Mouse (Mus musculus): ENCODE data around the gene Tmem132b. TPM values are rescaled to one million over a fixed set of nuclear protein-coding genes. Genes with fewer than 3 reads are reported as not detected.
A peak's percentile ranks its signal among the peaks of the same experiment; 100 is the strongest.

Gene Tmem132b
- polyA plus RNA-seq, 1 experiment = 8.2 TPM

DNA sequence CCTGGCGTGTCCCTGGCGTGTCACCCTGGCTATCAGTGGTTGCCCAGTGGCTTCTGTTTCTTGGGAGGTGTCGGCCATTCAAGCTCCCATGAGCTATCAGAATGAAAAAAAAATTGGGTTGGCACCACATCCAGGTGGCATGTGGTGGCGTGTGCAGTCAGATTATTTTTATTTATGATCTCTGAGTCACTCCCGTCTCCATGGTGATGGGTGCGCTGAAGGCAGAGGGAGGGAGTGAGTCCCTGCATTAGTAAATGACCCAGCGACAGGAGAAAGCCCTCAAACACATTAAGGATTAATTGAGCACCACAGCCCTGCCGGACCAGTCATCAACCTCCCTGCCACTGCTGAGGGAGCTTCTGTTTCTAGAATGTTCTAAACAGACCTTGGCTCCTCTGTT is 52.3 kb downstream of the Tmem132b start:
- peak; percentile 41 for DNase-seq (ENCODE audit: low read depth)

DNA sequence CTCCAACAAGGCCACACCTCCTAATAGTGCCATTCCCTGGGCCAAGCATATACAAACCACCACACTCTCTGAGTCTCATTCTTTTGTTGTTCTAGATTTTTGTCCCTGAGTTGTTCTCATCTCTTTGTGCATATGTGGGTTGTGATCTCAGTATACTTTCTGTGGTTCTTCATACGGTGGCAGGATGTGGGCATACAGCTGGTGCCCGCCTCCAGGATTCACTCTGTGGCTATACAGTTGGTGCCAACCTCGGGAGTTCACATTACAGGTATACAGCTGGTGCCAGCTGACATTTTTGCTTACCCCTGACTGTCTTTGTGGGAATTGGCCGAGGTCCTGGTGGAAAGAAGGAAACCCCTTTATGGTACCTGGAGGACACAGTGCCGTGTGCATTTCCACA is 53.6 kb downstream of the Tmem132b start:
- TF ChIP-seq POLR2A (IDR thresholded peaks at IDR 0.05; ENCODE audit: borderline replicate concordance, extremely low read depth, insufficient read depth, insufficient read length, poor library complexity, severe bottlenecking) = no peak
- TF ChIP-seq CTCF (IDR thresholded peaks at IDR 0.05; ENCODE audit: borderline replicate concordance, extremely low read depth, insufficient read depth, insufficient read length) = no peak

More for the DNA sequence above, 52.3 kb downstream of the Tmem132b start:
- TF ChIP-seq CTCF (IDR thresholded peaks at IDR 0.05; ENCODE audit: borderline replicate concordance, extremely low read depth, insufficient read depth, insufficient read length) = no peak
- TF ChIP-seq POLR2A (IDR thresholded peaks at IDR 0.05; ENCODE audit: borderline replicate concordance, extremely low read depth, insufficient read depth, insufficient read length, poor library complexity, severe bottlenecking) = no peak

DNA sequence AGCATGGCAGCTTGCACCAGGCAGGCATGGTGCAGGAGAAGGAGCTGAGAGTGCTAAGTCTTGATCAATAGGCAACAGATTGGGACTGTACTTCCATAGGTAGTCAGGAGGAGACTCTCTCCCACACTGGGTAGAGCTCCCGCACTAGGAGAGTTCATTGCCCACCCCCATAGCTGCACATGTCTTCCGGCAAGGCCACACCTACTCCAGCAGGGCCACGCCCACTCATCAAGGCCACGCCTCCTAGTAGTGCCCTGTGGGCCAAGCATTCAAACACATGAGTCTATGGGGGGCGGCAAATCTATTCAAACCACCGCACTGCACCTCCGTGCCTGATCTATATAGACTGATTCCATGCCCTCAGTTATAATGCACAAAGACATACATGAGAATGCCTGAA is 56.6 kb downstream of the Tmem132b start:
- TF ChIP-seq POLR2A (IDR thresholded peaks at IDR 0.05; ENCODE audit: borderline replicate concordance, extremely low read depth, insufficient read depth, insufficient read length, poor library complexity, severe bottlenecking) (no peak), CTCF (IDR thresholded peaks at IDR 0.05; ENCODE audit: borderline replicate concordance, extremely low read depth, insufficient read depth, insufficient read length) (no peak)
- no peak for DNase-seq (ENCODE audit: low read depth)

More for the DNA sequence above, 53.6 kb downstream of the Tmem132b start:
- DNase-seq (ENCODE audit: low read depth) = no peak

DNA sequence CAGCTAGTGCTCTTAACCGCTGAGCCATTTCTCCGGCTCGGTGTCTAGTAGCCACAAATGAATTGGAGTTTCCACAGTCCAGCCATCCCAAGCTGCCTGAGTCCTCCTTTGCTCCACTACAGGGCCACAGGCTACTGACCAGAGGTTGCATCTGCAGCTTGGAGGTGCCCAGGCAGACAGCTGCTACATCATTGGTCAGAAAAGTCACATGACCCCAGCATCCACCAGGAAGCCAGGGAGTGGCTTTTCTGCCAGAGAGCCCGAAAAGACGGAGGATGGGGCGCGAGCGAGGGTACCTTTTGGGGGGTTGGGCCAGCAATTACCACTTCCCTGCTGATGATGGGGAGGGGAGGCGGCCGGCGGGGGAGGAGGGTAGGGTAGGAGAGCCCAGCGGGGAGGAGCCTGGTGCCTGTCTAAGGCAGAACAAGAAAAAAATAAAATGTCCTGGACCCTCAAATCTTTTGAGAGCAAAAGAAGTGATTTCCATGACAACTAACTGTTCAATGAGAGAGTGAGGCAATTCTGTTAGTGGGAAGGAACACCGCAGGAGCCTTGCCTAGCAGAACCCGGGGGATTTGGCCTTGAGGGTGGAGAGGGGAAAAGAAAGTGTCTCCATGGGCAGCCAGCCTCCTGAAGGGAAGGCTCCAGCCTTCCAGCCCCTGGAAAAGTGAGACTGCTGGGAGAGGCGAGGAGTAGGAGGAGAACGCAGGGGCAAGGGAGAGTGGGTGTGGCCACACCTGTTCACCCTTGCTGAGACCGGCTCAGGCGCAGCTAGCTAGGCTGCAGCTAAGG is 57.5 kb downstream of the Tmem132b start:
- DNase-seq (ENCODE audit: low read depth) = peak; percentile 86

DNA sequence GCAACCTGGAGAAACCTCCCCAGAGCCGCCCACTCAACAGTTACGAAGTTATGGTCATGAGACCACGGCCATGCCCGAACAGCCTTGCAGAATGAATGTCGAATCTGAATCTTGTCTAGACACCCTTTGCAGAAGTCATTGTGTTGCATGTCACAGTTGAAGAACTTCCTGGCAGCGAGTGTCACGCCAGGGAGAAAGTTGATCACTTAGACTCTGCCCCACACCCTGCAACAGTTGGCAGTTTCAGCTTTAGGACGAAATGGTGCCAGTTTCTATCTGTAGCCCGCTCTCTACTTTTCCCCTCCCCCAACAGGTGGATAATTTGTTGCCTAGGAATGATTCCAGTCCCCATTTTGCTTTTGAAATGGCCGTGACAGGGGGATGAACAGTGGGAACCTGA is 66.5 kb downstream of the Tmem132b start:
- no peak for DNase-seq (ENCODE audit: low read depth)
- no peak for TF ChIP-seq CTCF (IDR thresholded peaks at IDR 0.05; ENCODE audit: borderline replicate concordance, extremely low read depth, insufficient read depth, insufficient read length)
- TF ChIP-seq POLR2A (IDR thresholded peaks at IDR 0.05; ENCODE audit: borderline replicate concordance, extremely low read depth, insufficient read depth, insufficient read length, poor library complexity, severe bottlenecking) = no peak

More for the DNA sequence above, 57.5 kb downstream of the Tmem132b start:
- TF ChIP-seq POLR2A (IDR thresholded peaks at IDR 0.05; ENCODE audit: borderline replicate concordance, extremely low read depth, insufficient read depth, insufficient read length, poor library complexity, severe bottlenecking) (no peak), CTCF (IDR thresholded peaks at IDR 0.05; ENCODE audit: borderline replicate concordance, extremely low read depth, insufficient read depth, insufficient read length) (no peak)

DNA sequence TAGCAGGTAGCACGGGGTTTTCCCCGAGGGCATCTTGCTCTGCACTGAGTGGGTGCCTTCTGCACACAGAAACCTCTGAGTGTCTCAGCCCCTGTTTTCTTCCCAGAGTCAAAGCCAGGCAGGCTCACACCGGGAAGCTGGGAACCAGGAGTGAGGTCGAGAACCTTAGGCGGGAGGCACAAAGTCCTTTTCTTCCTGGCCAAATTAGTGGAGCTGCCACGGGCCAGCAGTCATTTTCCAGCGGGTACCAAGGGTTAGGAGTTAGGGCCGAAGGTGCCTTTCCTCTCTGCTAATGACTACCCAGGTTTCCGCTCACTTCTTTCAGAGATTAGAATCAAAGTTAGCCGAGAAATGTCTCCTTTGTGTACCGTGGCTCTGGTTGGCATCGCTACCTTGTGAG is 75.6 kb downstream of the Tmem132b start:
- TF ChIP-seq POLR2A (IDR thresholded peaks at IDR 0.05; ENCODE audit: borderline replicate concordance, extremely low read depth, insufficient read depth, insufficient read length, poor library complexity, severe bottlenecking) (no peak), CTCF (IDR thresholded peaks at IDR 0.05; ENCODE audit: borderline replicate concordance, extremely low read depth, insufficient read depth, insufficient read length) (no peak)
- no peak for DNase-seq (ENCODE audit: low read depth)

DNA sequence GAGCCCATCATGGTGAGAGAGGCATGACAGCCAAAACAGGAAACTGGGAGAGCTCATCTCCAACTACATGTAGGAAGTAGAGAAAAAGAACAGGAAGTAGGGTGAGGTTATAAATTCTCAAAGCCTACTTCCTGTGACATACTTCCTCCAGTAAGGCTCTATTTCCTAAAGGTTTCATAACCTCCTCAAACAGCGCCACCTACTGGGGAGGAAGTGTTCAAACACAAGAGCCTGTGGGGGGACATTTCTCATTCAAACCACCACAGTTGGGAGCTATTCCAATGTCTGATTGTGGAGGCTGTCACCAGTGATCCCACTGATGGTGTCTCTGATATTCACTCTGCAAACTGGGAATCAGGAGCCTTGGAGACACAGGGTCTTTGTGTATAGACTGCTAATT is 78.4 kb downstream of the Tmem132b start:
- DNase-seq (ENCODE audit: low read depth) = no peak

DNA sequence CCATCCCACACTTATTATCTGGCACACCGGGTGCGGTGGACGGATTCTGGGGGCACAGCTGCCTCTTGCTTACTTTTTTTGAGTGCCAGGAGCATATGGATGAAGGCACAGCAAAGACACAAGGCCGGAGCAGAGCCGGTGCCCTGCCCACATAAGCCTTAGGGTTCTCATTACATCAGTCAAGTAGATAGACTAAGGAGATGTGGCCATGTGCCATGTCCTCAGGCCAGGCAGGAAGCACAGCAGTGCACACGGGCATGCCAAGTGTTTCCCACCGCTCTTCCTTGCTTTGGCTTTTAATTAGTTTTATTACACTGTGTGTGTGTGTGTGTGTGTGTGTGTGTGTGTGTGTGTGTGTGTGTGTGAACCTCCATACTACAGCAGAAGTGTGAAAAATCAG is 80.9 kb downstream of the Tmem132b start:
- peak; percentile 88 for DNase-seq (ENCODE audit: low read depth)
- TF ChIP-seq POLR2A (IDR thresholded peaks at IDR 0.05; ENCODE audit: borderline replicate concordance, extremely low read depth, insufficient read depth, insufficient read length, poor library complexity, severe bottlenecking) = no peak

More for the DNA sequence above, 78.4 kb downstream of the Tmem132b start:
- TF ChIP-seq POLR2A (IDR thresholded peaks at IDR 0.05; ENCODE audit: borderline replicate concordance, extremely low read depth, insufficient read depth, insufficient read length, poor library complexity, severe bottlenecking) = no peak
- TF ChIP-seq CTCF (IDR thresholded peaks at IDR 0.05; ENCODE audit: borderline replicate concordance, extremely low read depth, insufficient read depth, insufficient read length) = no peak

DNA sequence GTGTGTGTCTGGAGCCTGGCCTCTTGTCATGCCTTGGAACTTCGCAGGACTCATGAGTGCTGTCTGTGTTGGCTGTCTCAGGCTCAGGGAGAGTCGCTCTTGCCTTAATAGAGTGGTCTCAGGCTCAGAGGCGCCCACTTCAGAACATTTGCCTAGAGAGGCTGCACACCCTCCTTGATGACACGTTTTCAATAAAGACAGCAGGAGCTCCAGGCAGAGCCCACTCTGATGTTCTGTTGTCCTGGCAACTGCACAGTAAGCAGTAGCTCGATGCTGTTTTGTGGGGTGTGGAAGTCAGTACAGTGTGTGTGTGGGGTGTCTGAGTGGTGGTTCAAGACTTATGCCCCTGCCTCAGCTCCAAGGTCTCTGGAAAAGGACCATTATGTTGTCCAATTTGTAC is 81.6 kb downstream of the Tmem132b start:
- TF ChIP-seq POLR2A (IDR thresholded peaks at IDR 0.05; ENCODE audit: borderline replicate concordance, extremely low read depth, insufficient read depth, insufficient read length, poor library complexity, severe bottlenecking) = no peak
- no peak for TF ChIP-seq CTCF (IDR thresholded peaks at IDR 0.05; ENCODE audit: borderline replicate concordance, extremely low read depth, insufficient read depth, insufficient read length)
- DNase-seq (ENCODE audit: low read depth) = peak; percentile 33

DNA sequence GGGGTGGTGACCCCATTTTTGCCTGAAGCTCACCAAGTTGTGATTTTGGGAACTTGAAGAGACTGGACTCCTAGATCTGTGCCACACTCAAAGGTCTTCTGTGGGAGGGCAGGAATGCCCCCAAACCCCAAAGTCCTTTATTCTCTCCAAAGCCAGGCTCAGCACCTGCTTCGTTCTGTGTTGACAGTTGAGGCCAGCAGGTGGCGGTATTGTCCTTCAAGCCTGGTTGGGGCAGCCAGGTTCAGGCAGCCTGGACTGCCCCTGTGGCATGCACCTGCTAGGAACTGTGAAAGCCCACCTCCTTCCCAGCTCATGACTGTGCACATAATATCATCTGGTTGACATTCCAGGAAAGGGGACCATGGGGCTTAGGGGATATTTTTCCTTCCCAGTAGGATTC is 82.8 kb downstream of the Tmem132b start:
- TF ChIP-seq CTCF (IDR thresholded peaks at IDR 0.05; ENCODE audit: borderline replicate concordance, extremely low read depth, insufficient read depth, insufficient read length) (peak; percentile 60), POLR2A (IDR thresholded peaks at IDR 0.05; ENCODE audit: borderline replicate concordance, extremely low read depth, insufficient read depth, insufficient read length, poor library complexity, severe bottlenecking) (no peak)
- peak; percentile 44 for DNase-seq (ENCODE audit: low read depth)

DNA sequence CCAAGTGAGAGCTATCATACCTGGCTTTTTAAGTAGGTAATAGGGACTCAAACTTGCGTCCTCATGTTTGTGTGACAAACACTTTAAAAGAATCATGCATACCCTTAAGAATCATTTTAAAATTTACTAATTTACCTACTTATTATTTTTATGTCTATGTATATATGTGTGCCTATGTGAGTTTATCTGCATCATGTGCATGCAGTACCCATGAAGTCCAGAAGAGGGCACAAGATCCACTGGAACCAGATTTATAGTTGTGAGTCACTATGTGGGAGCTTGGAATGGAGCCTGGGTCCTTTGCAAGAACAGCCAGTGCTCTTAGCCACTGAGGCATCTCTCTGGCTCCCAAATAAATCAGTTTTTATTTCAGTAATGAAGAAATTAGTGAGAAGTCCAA is 85.5 kb downstream of the Tmem132b start:
- 0 out of 2 replicates have a peak, but pooled peaks have one; percentile 19 for TF ChIP-seq CTCF (IDR thresholded peaks at IDR 0.05; ENCODE audit: borderline replicate concordance, extremely low read depth, insufficient read depth, insufficient read length)
- no peak for TF ChIP-seq POLR2A (IDR thresholded peaks at IDR 0.05; ENCODE audit: borderline replicate concordance, extremely low read depth, insufficient read depth, insufficient read length, poor library complexity, severe bottlenecking)
- DNase-seq (ENCODE audit: low read depth) = no peak

DNA sequence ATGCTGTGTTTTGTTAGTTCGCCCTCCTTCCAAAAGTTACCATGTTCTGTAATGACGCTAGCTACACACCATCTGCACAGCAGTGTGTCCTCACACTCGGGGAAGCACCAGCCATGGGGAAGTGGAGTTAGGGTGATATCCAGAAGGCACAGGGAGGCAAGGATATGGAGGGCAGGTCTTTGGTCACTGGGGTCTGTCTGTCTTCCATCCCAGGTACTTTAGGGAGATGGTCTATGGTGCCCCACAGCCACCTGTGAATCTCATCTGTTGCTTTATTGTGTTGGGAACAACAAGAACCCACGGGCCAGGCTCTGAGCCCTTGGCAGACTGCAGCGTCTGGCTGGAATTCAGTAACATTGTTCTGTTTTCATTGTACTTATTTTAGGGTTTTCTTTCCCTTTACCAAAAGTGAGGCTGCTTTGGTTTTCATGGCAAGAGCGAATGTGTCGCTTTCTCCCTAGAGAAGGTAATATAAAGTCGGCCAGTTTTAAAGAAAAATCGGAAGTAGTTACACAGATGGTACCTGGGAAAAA is 96.3 kb downstream of the Tmem132b start:
- TF ChIP-seq POLR2A (IDR thresholded peaks at IDR 0.05; ENCODE audit: borderline replicate concordance, extremely low read depth, insufficient read depth, insufficient read length, poor library complexity, severe bottlenecking) (no peak), CTCF (IDR thresholded peaks at IDR 0.05; ENCODE audit: borderline replicate concordance, extremely low read depth, insufficient read depth, insufficient read length) (no peak)
- DNase-seq (ENCODE audit: low read depth) = no peak
